Mouse (Mus musculus) C2C12 (cell line): ENCODE measurements around the gene Mthfd1l. TPM values are rescaled to one million over a fixed set of nuclear protein-coding genes. Genes with fewer than 3 reads are reported as not detected.

ENCODE experiments used
- H3K27me3 ChIP-seq: one replicate; pipeline ENCODE4 v1.6.1; 2011; ENCODE audit not compliant: control insufficient read depth, insufficient read depth, insufficient read length
- H3K36me3 ChIP-seq: one replicate; pipeline ENCODE4 v1.6.1; 2011; ENCODE audit not compliant: control insufficient read depth, insufficient read depth
- H3K4me3 ChIP-seq: one replicate; pipeline ENCODE4 v1.5.1; 2011; ENCODE audit warnings: mild to moderate bottlenecking, control low read depth; ENCODE audit not compliant: poor library complexity, insufficient read depth, severe bottlenecking
- H3K79me2 ChIP-seq: one replicate; pipeline ENCODE4 v1.6.1; 2011; ENCODE audit not compliant: control insufficient read depth, insufficient read depth
- H3K79me3 ChIP-seq: one replicate; pipeline ENCODE4 v1.6.1; 2011; ENCODE audit warnings: low read depth, control low read depth
- H3ac ChIP-seq: one replicate; pipeline ENCODE3; 2011; ENCODE audit warnings: low read depth; ENCODE audit not compliant: control insufficient read depth, insufficient read length
- CEBPB ChIP-seq: IDR thresholded peaks from one replicate; pipeline ENCODE4 v1.6.1; 2011; ENCODE audit warnings: low read depth, mild to moderate bottlenecking, control low read depth, moderate library complexity
- CTCF ChIP-seq: IDR thresholded peaks from one replicate; pipeline ENCODE4 v1.5.1; 2011; ENCODE audit not compliant: control insufficient read depth, insufficient read depth, insufficient read length
- FOSL1 ChIP-seq: IDR thresholded peaks from one replicate; pipeline ENCODE4 v1.8.0; 2011; ENCODE audit warnings: mild to moderate bottlenecking, low read length; ENCODE audit not compliant: poor library complexity, insufficient read depth, severe bottlenecking
- MAX ChIP-seq: IDR thresholded peaks from one replicate; pipeline ENCODE4 v1.6.1; 2011; ENCODE audit warnings: mild to moderate bottlenecking, control low read depth
- MYOD1 ChIP-seq: IDR thresholded peaks from one replicate; pipeline ENCODE4 v1.6.1; 2011; ENCODE audit warnings: low read depth; ENCODE audit not compliant: control insufficient read depth, insufficient read length
- MYOG ChIP-seq: IDR thresholded peaks from one replicate; pipeline ENCODE4 v1.6.1; 2011; ENCODE audit not compliant: control insufficient read depth, insufficient read length; ENCODE audit errors: extremely low read depth
- USF1 ChIP-seq: IDR thresholded peaks from one replicate; pipeline ENCODE4 v1.6.1; 2011; ENCODE audit warnings: low read depth, mild to moderate bottlenecking, control low read depth, moderate library complexity
- polyA plus RNA-seq: library from polyadenylated mRNA; unstranded; fragments of >200 nt; fragmentation: generic; extraction: Trizol; gene quantifications from one replicate; pipeline ENCODE4 v1.2.1, GENCODE M21; 2012; ENCODE audit warnings: missing spikeins

The Mthfd1l gene
- polyA plus RNA-seq, 1 experiment: 43.6 TPM

- no peak overlapping the region for H3K4me3 ChIP-seq
Observed at GRCm38 (mm10) chr10:4061071-4061987, 88.4 kb downstream of the Mthfd1l start.

GRCm38 (mm10) chr10:4063537-4063936 is 90.6 kb downstream of the Mthfd1l start:
- TF ChIP-seq CTCF: no peak
- no peak for TF ChIP-seq USF1
- no peak for TF ChIP-seq MYOD1
- no peak for TF ChIP-seq MAX
- TF ChIP-seq CEBPB: no peak
- no peak for TF ChIP-seq MYOG
- TF ChIP-seq FOSL1: no peak
- Histone ChIP-seq H3K79me2 (no peaks in the 10 kb centered on the region), H3K79me3 (no peaks in the 10 kb centered on the region), H3K4me3 (no peak overlapping the region), H3K27me3 (no peaks in the 10 kb centered on the region), H3ac (no peak overlapping the region), H3K36me3 (peaks cover 39% of the 10 kb centered on the region)

More at GRCm38 (mm10) chr10:4061071-4061987, 88.4 kb downstream of the Mthfd1l start:
- Histone ChIP-seq H3ac (no peak overlapping the region), H3K79me3 (no peaks in the 10 kb centered on the region), H3K36me3 (peaks cover 49% of the 10 kb centered on the region), H3K79me2 (no peaks in the 10 kb centered on the region), H3K27me3 (no peaks in the 10 kb centered on the region)
- no peak for TF ChIP-seq USF1
- no peak for TF ChIP-seq MYOD1
- TF ChIP-seq MAX: no peak
- TF ChIP-seq FOSL1: no peak
- TF ChIP-seq CTCF: no peak
- no peak for TF ChIP-seq MYOG
- no peak for TF ChIP-seq CEBPB

- H3K27me3 ChIP-seq: no peaks in the 10 kb centered on the region
- TF ChIP-seq MAX (no peak), MYOD1 (no peak), CEBPB (no peak), USF1 (no peak), CTCF (no peak), FOSL1 (no peak)
- H3K4me3 ChIP-seq: no peak overlapping the region
- H3K79me3 ChIP-seq: no peaks in the 10 kb centered on the region
- no peaks in the 10 kb centered on the region for H3K79me2 ChIP-seq
- H3K36me3 ChIP-seq: peaks cover 33% of the 10 kb centered on the region
- H3ac ChIP-seq: no peak overlapping the region
Observed at GRCm38 (mm10) chr10:4065295-4066084, 92.6 kb downstream of the Mthfd1l start.

GRCm38 (mm10) chr10:4069258-4069826 is 96.4 kb downstream of the Mthfd1l start:
- H3K36me3 ChIP-seq: peaks cover 21% of the 10 kb centered on the region
- no peaks in the 10 kb centered on the region for H3K79me3 ChIP-seq
- no peaks in the 10 kb centered on the region for H3K27me3 ChIP-seq
- H3K4me3 ChIP-seq: no peak overlapping the region
- H3ac ChIP-seq: no peak overlapping the region
- TF ChIP-seq FOSL1 (no peak), CEBPB (no peak), CTCF (no peak), USF1 (no peak), MAX (no peak), MYOG (no peak), MYOD1 (no peak)
- H3K79me2 ChIP-seq: no peaks in the 10 kb centered on the region

- Histone ChIP-seq H3K4me3 (no peak overlapping the region), H3ac (no peak overlapping the region), H3K79me2 (no peaks in the 10 kb centered on the region), H3K36me3 (peaks cover 18% of the 10 kb centered on the region), H3K27me3 (no peaks in the 10 kb centered on the region), H3K79me3 (no peaks in the 10 kb centered on the region)
- TF ChIP-seq MYOG (no peak), MYOD1 (no peak), USF1 (no peak), FOSL1 (no peak), CTCF (no peak), CEBPB (no peak), MAX (no peak)
Observed at GRCm38 (mm10) chr10:4070061-4070460, 97.1 kb downstream of the Mthfd1l start.
